Mouse (Mus musculus): ENCODE measurements at regions not wholly inside any gene's neighbourhood (a gene's known extent, or its start where the extent isn't known, plus 50 kb on each side); places are given as distances from the start of the nearest gene placed in this dataset.

DNA sequence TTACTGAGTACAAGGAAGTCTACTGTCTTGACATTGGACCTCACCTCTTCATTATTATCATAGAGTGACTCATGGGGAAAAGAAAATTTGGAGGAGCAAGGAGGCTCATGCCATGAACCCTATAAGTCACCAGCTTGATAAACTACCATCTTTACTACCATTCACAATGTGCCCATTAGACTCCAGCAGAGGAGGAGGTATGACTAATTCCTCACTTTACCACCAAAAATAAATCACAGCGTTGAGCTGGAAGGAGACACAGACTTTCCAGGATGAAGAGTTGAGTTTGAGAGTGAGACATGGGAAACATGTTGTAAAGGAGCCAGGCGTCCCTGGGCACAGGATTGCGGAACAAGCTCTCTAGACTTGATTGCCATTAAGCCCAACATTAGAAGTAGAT, 195.0 kb upstream of the Mctp2 start:
- DNase-seq (ENCODE audit: low read depth, low spot score) = no peak

GRCm38 (mm10) chr7:72503756-72504155, 197.3 kb upstream of the Mctp2 start:
- no peak for DNase-seq (ENCODE audit: low read depth, low spot score)

GRCm38 (mm10) chr7:72504268-72504667, 197.9 kb upstream of the Mctp2 start:
- no peak for DNase-seq (ENCODE audit: low read depth, low spot score)

DNA sequence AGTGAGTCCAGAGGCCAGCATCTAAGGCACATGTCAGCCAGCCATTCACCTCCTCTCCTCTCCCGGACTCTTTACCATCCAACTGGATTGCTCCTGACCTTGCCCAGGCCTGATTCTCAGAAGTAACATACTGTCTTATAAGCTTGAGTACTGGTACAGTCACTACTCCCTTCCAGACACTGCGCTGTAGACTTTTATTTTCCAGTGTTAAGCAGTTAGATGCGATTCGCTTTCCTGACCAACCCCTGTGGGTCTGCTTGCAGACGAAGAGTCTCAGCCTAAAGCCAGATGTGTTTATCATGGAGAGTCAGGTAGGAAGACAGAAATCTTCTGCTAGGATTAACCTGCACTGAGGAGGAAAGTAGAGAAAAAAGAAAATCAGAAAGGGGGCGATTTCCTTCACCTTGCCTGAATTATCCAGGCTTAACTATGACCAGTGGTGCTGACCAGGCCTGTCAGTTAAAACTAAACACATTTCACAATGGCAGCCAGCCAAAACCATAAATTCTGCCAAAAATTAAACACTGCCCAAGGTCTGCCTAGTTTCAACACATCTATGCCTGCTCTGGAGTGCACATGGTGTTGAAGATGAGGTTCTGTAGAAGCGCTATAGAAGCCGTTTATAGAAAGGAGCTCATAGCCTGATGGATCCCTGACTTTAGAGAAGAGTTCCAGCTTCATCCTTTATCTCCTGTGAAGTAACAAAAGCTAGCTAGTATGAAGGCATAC, 199.5 kb upstream of the Mctp2 start:
- DNase-seq (ENCODE audit: low read depth, low spot score) = peak; percentile 52

GRCm38 (mm10) chr7:72507946-72508345, 201.5 kb upstream of the Mctp2 start:
- DNase-seq (ENCODE audit: low read depth, low spot score) = peak; percentile 49

- no peak for DNase-seq (ENCODE audit: low read depth, low spot score)
Measured at GRCm38 (mm10) chr7:72510116-72510515, 203.7 kb upstream of the Mctp2 start.

- DNase-seq (ENCODE audit: low read depth, low spot score) = no peak
Measured at GRCm38 (mm10) chr7:72513446-72513845, 207.0 kb upstream of the Mctp2 start.

DNA sequence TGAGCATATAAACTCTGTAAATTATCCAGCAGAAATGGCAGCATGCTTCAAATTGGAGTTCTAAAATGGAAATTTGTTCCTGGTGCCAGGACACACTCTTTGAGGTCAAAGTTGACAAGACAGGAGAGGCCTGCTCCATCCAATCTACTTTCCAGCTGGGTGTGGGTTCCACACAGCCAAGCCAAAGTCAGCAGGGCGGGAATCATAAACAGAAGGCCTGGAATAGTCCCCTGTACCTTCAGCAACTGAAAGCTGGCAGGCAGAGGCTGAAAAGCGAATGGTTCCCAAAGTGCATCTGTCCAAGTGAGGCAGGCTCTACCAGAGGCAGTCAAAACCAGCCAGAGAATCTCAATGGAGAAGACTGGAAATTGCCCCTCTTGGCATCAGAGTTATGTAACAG, 208.4 kb upstream of the Mctp2 start:
- DNase-seq (ENCODE audit: low read depth, low spot score) = no peak

DNA sequence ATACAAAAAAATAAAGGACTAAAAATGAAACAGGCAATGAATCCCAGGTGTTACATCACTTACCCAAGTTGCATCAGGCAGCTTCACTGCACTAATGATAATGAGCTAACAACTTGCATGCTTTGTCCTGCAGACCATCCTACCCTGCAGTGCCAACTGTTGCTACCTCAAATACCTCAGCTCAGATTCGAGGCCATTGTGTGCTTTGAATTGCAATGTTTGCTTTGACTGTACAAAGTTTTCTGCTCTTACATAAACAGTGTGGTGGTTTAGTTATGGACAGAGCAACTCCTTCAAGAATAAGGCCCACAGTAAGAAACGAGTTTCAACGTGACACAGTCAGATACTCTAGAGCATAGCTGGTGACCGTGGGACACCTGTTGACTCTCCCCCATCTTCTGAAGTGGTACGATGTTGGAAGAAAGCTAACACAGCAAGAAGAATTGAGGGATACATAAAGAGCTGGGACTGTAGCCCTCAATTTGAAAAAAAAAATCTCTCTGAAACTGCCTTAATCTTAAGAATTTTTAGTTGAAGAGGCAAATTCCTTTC, 212.1 kb upstream of the Mctp2 start:
- DNase-seq (ENCODE audit: low read depth, low spot score) = no peak

DNA sequence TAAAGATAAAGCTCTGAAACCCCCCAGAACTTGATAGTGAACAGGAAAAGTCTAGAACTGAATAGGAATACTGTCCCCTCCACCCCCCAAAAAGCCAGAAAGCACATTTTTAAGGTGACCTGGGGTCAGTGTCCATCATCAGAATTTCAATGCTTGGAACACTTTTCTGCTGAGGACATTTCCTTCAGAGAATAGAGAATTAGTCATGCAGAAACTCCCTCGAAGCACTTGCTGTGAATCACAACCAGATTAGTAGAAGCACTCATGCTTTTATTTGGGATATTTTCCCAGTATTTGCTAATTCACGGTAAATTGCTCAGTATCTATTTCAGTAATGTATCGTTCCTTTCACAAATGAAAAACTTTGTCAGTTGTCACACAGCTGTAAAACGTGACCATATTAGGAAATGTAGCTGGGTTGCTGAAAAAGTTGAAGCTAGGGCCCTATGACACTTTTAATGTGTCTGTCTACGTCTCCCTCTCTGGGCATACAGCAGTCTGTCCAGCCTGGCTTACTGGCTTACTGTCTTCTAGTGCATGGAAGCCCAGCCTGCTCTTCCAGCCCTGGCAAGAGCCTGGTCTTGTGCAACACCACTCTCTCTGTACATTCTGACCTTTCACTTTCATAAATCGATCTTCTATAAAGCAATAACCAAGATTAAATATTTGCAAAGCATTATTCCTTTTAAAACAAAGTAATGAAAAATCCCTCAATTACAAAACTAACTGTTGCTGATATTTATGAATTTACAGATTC, 213.1 kb upstream of the Mctp2 start:
- peak; percentile 36 for DNase-seq (ENCODE audit: low read depth, low spot score)

- no peak for DNase-seq (ENCODE audit: low read depth, low spot score)
Measured at GRCm38 (mm10) chr7:72528873-72529272, 222.5 kb upstream of the Mctp2 start.

DNA sequence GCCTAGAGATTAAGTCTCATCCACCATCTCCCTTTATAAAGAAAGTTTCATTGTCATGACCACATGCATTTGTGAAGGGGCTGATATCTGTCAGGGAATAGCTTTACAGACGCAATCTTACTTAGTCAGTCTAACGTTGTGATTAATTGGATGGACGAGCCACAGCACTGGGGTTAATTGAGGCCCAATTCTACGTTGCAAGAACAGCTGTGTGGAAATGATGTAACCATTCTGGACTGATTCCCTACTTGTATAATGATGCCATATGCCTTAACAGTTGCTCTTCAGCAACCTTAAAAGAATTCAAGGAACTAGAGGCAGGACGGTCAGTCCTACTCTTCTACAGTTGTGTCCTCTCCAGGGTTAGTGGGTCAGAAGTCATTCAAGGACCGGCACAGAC, 231.9 kb upstream of the Mctp2 start:
- DNase-seq (ENCODE audit: low read depth, low spot score) = no peak

- DNase-seq (ENCODE audit: low read depth, low spot score) = no peak
Measured at GRCm38 (mm10) chr7:72539915-72540314, 233.5 kb upstream of the Mctp2 start.

DNA sequence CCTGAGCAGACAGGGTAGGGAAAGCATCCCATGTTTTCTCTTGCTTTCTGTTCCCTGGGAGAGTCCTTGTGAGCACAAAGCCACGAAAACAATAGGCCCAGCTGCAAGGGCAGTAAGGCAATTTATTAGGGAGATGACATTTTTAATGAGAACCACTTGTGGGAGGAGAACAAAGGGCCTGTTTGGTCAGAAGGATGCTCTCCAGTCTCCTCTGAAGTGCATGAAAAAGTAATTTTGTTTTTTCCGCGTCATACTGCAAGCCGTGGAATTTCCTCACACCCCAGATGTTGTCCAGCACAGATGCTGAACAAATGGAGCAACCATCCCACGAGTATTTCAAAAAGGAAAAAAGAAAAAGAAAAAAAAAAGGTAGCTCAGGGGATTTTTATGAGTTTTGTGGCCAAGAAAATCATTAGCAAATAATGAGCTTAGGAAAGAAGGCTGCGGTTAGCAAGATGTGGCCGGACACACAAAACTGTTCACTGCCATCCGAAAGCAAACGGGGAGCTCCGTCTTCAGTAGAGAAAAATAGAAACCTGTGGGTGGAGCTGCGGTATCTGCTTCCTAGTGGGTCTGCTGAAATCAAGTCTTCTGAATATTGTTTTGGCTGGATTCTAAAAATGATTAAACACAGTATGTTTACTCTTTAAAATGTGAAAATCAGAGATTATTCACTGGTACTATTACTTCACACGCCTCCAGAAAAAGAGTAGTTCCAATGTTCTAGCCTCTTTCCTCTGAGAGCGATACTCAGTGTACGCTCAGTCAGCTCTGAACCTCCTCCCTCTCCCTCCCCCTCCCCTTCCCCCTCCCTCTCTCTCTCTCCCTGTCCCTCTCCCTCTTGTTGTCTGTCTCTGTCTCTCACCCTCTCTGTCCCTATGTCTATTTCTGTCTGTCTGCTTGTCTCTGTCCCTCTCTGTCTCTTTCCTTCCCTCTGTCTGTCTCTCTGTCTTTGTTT, 235.4 kb upstream of the Mctp2 start:
- peak; percentile 83 for DNase-seq (ENCODE audit: low read depth, low spot score)

- no peak for DNase-seq (ENCODE audit: low read depth, low spot score)
Measured at GRCm38 (mm10) chr7:72543501-72543900, 237.1 kb upstream of the Mctp2 start.

DNA sequence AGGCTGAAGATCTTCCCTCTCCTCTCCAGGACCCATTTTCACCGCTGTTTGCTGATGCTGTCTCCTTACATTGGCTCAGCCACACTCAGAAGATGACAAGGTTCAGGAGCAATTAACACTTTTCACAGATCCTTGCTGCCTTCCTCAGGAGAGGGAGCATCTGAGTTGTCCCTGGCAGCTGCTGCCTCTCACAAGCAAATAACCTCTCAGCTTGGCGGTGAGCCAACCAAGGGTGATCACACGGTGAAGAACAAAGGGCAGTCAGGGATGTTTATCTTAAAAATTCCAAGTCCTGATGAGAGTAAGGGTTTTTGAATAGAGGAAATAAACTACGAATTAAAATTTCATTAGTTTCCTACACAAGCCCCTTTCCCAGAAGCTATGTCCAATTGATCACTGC, 237.5 kb upstream of the Mctp2 start:
- peak; percentile 54 for DNase-seq (ENCODE audit: low read depth, low spot score)

DNA sequence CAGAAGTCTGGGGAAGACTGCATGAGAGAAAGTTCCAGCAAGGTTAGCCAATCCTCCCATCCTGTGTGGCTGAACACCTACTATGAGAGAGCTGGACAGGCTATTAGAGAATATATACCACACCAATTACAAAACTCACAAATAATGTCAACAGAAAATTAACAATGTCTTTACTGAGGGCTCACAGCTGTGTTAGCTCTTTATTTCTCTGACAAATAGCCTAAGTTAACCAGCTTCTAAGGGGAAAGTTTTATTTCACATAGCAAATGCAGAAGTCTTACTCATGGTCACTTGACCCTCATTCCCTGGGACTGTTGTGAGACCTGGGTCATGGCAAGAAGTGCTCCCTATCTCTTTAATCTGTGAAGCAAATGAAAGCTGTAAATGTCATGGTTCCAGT, 261.0 kb upstream of the Mctp2 start:
- DNase-seq (ENCODE audit: low read depth, low spot score) = no peak

DNA sequence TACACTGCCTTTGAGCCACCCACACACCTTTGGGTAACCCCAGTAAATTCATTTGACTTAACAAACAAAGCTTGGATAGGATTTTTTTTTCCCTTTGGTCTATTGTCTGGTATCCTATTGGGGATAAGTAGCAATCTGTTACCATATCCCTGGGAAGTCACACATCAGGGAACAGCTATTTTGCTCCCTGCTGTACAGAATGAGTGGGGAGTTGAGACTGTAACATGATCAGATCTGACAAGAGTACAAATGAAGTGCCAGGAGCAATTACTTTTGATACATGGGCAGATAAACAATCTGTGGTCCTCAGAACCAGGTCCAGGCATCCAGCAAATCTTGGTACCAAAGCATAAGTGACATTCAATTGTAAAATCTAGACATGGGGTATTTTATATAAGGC, 262.8 kb upstream of the Mctp2 start:
- DNase-seq (ENCODE audit: low read depth, low spot score) = no peak

DNA sequence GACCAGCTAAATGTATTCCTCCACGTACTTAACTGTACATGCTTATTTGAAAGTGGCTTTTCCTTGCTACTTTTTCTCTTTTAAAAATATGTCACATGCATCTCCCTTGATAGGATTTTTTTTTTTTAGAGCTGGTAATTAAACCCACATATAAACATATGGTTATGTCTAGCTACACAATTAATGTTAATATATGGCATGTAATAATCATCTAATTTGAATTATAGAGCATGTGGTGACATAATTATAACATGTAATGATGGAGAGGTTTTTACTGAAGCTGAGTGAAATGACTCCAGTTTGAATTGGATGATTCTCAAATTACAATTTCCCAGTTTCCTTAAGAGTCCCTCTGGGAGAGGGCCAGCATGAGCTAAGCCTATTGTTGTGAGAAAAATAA, 267.9 kb upstream of the Mctp2 start:
- no peak for DNase-seq (ENCODE audit: low read depth, low spot score)

GRCm38 (mm10) chr7:72584427-72584826, 278.0 kb upstream of the Mctp2 start:
- DNase-seq (ENCODE audit: low read depth, low spot score) = no peak

DNA sequence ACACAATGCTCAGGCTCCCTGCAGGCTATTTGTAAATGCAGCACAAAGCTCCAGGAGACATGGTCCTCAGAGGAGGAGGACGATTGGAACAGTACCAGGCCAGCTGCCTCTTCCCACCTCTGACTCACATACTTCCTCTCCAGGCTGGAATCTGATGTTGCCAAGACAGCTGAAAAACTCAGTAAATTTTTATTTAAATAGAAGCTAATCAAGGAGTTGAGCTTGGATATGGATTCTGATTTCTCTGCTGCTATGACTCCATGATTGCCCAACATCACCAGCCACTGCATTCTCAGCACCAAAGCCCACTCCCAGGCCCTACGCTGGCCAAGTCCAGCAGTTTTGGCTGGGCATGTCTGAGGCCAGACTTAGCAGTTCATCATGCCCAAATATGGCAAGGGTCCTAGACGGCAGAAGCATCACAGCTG, 282.8 kb upstream of the Mctp2 start:
- no peak for DNase-seq (ENCODE audit: low read depth, low spot score)

Measured in mesoderm, embryonic 11.5 days (tissue).